Mouse (Mus musculus): ENCODE measurements at regions not wholly inside any gene's neighbourhood (a gene's known extent, or its start where the extent isn't known, plus 50 kb on each side); places are given as distances from the start of the nearest gene placed in this dataset.
"Not testable (repeated sequence)": the region's sequence is repeated elsewhere in the genome, so short reads cannot be mapped to it uniquely, and the experiment has no call there.

DNA sequence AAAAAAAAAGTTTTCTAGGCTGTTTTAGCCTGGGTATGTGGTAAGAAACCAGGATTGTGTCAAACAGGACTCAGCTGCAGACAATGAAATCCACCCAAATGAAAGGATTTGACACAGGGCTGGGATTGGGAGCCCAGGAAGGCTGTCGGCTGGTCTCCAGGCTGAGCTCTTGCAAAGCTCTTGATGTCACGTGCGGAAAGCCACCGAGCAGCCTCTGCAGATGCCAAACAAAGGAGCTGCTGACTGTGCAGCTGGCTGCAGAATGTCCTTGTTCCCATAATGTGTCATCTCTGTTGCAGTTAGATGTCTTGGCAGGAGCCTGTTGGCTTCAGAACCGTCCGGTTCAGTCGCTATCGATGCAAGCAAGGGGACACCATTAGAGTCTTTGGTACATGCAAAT is 56.1 kb downstream of the Bbs10 start:
- Histone ChIP-seq H3K27ac (replicated peaks; ENCODE audit: low read depth, low read length) (no peak overlapping the region), H3K4me1 (ENCODE audit: control insufficient read depth, insufficient read depth, insufficient read length, low read length) (no peaks in the 10 kb centered on the region), H3K4me3 (ENCODE audit: insufficient read depth, low read depth, low read length) (no peak overlapping the region)

DNA sequence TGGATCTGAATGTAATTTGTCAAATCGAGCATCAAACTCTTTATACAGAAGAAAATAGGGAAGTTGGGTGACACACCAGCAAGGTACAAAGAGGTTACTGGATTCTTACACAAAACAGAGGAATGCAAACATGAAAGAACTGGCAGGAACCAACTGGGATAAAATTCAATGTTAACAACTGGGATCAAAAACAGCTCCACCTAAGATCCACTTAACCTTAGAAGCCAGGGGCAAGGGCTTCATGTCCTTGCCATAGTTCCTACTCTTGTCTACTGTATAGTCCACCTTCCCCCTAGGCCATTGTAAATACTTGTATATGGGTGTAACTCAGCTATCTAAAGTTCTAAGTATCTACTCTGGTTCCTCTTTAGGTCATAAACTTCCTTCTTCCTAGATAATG is 59.9 kb downstream of the Bbs10 start:
- H3K4me3 ChIP-seq (ENCODE audit: insufficient read depth, low read depth, low read length); H3K4me1 ChIP-seq (ENCODE audit: control insufficient read depth, insufficient read depth, insufficient read length, low read length); H3K27ac ChIP-seq (replicated peaks; ENCODE audit: low read depth, low read length): not testable (repeated sequence)

DNA sequence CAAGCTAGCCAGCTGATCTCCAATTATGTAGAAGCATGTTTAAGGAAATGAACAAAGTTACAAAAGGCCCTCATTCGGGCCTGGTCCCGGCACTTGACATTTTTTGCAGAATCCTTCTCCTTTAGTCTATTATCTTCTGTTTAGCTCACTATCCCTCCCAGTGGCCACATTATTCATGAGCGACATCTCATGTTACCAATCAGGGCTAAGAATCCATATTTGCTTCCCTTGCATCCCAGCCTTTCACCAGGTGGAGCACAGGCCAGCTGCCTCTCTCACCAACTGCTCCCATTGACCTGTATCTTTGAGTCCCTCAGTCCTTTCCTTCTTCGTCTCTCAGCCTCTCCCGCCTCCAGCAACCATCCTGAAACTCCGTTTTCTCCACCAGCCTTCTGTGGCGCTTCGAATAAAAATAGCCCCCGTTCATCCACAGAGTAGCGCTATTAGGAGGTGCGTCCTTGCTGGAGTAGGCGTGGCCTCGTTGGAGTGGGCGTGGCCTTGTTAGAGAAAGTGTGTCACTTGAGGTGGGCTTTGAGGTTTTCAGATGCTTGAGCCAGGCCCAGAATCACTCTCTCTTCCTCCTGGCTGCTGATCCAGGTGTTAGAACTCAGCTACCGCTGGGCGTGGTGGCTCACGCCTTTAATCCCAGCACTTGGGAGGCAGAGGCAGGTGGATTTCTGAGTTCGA is 63.4 kb downstream of the Bbs10 start:
- Histone ChIP-seq H3K4me1 (ENCODE audit: control insufficient read depth, insufficient read depth, insufficient read length, low read length) (peaks cover 8% of the 10 kb centered on the region), H3K4me3 (ENCODE audit: insufficient read depth, low read depth, low read length) (no peak overlapping the region), H3K27ac (replicated peaks; ENCODE audit: low read depth, low read length) (no peak overlapping the region)

DNA sequence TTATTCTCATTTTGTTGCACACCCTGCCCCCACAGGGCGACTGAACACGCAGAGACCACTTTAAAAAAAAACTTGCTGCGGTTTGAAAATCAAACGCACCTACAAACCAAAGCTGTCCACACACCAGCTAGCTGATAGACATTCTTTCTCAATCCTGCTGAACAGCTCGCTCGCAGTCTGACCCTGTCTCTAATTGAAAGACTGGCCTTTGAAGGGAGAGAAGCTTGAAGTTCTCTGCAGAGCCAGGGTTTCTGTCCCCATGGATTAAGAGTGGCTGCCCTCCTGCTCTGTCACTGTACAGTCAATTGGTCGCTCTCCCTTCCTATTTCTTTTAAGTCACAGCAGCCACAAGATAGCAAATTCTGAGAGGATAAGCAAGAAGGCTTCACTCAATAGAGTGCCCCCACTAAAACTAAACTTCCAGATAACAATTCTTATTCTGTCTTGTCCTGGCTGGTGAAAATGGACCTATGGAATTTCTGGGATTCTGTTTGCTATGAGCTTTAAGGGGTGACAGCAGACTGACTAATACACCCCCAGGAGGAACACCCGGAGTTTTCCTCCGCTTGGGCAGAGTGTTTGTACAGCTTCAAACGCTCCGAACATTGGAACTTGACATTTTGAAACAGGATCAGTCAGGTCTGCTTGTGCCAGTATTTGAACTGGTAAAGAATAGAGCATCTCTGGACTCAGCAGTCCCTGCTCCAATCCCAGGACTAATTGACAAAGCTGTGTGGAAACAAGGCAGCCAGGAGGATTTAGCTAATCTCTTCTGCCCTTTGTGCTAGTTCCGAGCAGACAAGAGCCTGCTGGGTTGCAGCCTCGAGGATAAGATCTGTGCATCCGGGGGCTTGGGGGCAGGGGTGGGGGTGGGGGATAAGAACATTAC is 65.5 kb downstream of the Bbs10 start:
- no peak overlapping the region for H3K4me3 ChIP-seq (ENCODE audit: insufficient read depth, low read depth, low read length)
- H3K27ac ChIP-seq (replicated peaks; ENCODE audit: low read depth, low read length), result peak overlapping the region; percentile 14; the same call in 1 of the 2 replicates
- peaks cover 8% of the 10 kb centered on the region for H3K4me1 ChIP-seq (ENCODE audit: control insufficient read depth, insufficient read depth, insufficient read length, low read length)

DNA sequence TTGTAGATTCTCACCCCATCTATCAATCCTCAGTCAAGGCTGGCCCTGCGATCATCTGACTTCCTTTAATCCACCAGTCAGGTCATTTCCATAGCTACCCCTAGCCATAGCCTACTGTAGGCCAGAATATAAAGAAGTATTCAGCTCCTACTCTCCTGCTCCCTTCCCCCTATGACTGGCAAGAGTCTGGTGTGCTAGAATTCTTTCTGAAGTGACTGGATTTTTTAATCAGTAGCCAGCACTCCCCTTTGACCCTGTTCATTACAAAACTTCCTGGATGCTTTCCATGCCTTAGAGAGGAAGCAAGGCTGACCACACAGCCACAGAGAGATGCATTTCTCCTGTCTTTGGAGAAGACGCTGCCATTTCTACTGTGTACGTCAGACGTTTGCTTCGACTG is 66.5 kb downstream of the Bbs10 start:
- Histone ChIP-seq H3K27ac (replicated peaks; ENCODE audit: low read depth, low read length) (peak overlapping the region; percentile 65), H3K4me3 (ENCODE audit: insufficient read depth, low read depth, low read length) (no peak overlapping the region), H3K4me1 (ENCODE audit: control insufficient read depth, insufficient read depth, insufficient read length, low read length) (peaks cover 8% of the 10 kb centered on the region)

DNA sequence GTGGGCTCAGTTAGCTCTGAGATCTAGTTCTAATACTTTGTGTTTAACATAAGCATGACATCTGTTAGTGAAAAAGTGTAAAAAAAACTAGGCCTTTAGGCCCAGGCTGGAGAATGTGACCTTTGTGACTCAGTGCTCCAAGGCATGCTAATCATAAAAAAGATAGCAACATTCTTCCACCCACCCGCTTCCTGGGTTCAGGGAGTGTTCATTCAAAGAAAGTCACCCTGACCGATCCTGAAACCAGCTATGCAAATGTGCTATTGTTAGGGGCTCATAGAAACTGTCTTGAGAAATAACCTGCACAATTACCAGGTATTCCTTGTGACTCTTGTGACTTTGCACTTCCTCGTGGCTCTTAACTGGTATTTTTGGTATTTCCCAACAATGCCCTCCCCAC is 70.6 kb downstream of the Bbs10 start:
- H3K4me1 ChIP-seq (ENCODE audit: control insufficient read depth, insufficient read depth, insufficient read length, low read length); H3K27ac ChIP-seq (replicated peaks; ENCODE audit: low read depth, low read length); H3K4me3 ChIP-seq (ENCODE audit: insufficient read depth, low read depth, low read length): not testable (repeated sequence)

DNA sequence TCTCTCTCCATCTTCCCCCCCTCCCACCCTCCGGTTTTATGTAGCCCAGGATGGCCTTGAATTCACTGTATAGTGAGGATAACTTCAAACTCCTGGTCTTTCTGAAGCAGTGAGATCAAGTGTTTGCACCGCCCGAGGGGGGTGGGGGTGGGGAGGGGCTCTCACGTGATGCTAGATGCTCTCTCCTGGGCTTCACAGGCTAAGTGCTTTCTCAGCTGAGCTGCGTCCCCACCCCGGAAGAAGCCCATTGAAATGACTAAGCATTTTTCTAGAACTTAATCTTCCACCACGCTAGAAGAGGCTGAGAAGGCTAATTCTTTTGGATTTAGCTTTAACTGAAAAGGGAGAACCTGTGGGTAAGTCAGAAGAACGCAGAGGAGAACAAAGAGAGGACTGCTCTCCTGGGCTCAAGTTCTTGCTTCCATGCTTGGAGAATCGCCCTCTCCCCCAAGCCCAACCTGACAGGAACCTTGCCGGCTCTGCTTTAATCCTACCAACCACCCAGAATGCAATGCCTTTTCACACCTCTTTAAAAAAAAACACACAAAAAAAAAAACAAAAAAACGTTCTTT is 79.7 kb downstream of the Bbs10 start:
- no peak overlapping the region for H3K27ac ChIP-seq (replicated peaks; ENCODE audit: low read depth, low read length)
- peaks cover 5% of the 10 kb centered on the region; the same call in 1 of the 2 replicates for H3K4me1 ChIP-seq (ENCODE audit: control insufficient read depth, insufficient read depth, insufficient read length, low read length)
- H3K4me3 ChIP-seq (ENCODE audit: insufficient read depth, low read depth, low read length), result no peak overlapping the region

DNA sequence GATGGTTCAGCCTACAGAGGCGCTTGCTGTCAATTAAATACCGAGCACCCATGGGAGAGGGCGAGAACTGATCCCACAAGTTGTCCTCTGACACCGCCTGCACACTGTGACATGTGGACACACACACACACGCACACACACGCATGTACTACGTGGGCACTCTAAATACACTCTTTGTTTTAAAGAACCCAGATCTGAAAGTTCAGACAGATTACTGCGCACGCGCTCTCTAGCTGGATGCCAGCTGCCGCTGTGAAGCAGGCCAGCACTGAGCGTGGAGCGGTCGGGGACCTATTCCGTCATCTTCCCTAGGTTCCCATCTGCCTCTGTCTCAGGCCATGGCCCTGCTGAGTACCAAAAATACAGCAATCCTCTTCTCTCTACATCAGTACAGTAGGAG is 83.2 kb downstream of the Bbs10 start:
- H3K27ac ChIP-seq (replicated peaks; ENCODE audit: low read depth, low read length), result peak overlapping the region; percentile 66
- H3K4me1 ChIP-seq (ENCODE audit: control insufficient read depth, insufficient read depth, insufficient read length, low read length), result peaks cover 5% of the 10 kb centered on the region; the same call in 1 of the 2 replicates
- H3K4me3 ChIP-seq (ENCODE audit: insufficient read depth, low read depth, low read length), result peak overlapping the region; percentile 23; the same call in 1 of the 2 replicates

DNA sequence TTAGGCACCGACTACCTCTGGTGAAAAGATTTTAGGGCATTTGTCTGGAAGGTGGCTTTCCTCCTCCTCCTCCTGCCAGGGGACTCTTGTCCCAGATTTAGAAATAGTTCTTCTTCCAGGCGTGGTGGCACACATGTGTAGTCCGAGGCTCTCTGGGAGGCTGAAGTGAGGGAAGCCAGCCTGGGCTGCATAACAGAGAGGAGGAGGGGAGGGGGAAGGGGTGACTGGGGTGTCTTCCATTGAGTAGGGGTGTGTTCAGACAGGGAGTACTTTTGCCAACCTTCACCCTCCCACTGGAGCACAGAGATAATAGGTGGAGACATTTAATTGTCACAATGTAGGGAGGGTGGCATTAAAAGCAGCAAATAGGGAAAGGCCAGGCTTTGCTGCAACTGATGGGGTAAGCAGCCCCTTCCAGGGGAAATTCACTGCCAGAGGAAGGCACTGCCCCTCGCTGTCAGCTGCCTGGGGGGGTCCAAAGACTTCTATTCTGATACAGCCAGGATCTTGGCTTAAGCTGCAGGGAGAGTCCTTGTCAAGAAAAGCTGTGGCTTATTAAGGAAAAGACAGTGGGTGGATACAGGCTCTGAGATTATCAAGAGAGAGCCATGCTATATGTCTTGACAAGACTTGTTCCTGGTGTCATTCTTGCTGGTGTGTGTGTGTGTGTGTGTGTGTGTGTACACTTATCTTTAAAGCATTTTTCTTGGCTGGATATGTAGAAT is 83.9 kb downstream of the Bbs10 start:
- peak overlapping the region; percentile 66 for H3K27ac ChIP-seq (replicated peaks; ENCODE audit: low read depth, low read length)

DNA sequence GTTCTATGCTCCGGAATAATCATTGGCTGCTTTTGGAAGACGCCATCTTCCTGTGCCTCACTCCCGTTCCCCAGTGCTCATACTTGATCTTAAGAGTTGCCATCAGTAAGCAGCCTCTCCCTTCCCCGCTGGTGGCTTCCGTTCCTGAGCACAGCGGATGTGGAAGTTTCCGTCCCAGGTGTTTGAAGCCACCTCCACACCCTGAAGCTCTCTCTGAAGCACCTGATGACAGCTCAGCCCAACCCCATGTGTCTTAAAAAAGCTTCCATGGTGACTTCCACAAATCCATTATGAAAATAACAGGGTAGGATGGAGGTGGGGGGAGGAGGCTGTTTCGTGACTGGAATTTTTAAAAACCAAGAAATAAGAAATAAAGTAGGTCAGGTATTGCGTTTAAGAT is 87.1 kb downstream of the Bbs10 start:
- no peak overlapping the region for H3K4me3 ChIP-seq (ENCODE audit: insufficient read depth, low read depth, low read length)
- H3K27ac ChIP-seq (replicated peaks; ENCODE audit: low read depth, low read length), result no peak overlapping the region
- peaks cover 11% of the 10 kb centered on the region; the same call in 1 of the 2 replicates for H3K4me1 ChIP-seq (ENCODE audit: control insufficient read depth, insufficient read depth, insufficient read length, low read length)

More for the DNA sequence above, 83.9 kb downstream of the Bbs10 start:
- Histone ChIP-seq H3K4me3 (ENCODE audit: insufficient read depth, low read depth, low read length) (peak overlapping the region; percentile 23; the same call in 1 of the 2 replicates), H3K4me1 (ENCODE audit: control insufficient read depth, insufficient read depth, insufficient read length, low read length) (peaks cover 5% of the 10 kb centered on the region; the same call in 1 of the 2 replicates)

DNA sequence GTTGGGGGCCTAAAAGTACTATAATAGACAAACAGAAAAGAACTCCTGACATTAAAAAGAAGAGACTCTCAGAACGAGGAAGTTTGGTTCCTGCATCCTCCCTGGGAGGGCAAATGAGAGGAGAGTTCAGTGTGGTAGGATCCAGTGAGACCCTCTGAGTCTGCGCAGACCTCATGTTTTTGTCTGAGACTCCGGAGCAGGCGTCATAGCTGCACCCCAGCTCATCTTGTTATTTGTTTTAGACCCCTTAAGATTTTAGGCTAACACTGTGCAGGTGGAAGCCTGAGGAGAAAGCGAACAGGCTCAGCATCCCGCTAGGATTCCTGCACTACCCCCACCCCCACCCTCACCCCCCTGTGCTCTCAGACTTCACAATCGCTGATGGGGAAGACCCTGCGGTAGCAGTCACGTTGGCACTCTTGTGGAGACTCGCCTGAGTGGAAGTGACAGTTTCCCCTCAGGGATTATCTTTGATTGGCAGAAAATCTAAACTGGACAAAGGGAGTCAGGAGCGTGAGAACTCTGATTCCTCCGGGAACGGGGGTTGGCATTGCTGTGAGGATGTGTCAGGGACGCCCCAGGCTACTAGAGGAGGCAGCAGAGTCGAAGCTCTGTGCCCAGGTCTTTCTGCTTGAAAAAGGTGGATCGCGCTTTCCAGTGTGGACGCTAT is 85.0 kb upstream of the Nap1l1 start:
- Histone ChIP-seq H3K4me3 (ENCODE audit: insufficient read depth, low read depth, low read length) (no peak overlapping the region), H3K27ac (replicated peaks; ENCODE audit: low read depth, low read length) (no peak overlapping the region), H3K4me1 (ENCODE audit: control insufficient read depth, insufficient read depth, insufficient read length, low read length) (0 out of 2 replicates have a peak, but pooled peaks cover 5% of the 10 kb centered on the region)

DNA sequence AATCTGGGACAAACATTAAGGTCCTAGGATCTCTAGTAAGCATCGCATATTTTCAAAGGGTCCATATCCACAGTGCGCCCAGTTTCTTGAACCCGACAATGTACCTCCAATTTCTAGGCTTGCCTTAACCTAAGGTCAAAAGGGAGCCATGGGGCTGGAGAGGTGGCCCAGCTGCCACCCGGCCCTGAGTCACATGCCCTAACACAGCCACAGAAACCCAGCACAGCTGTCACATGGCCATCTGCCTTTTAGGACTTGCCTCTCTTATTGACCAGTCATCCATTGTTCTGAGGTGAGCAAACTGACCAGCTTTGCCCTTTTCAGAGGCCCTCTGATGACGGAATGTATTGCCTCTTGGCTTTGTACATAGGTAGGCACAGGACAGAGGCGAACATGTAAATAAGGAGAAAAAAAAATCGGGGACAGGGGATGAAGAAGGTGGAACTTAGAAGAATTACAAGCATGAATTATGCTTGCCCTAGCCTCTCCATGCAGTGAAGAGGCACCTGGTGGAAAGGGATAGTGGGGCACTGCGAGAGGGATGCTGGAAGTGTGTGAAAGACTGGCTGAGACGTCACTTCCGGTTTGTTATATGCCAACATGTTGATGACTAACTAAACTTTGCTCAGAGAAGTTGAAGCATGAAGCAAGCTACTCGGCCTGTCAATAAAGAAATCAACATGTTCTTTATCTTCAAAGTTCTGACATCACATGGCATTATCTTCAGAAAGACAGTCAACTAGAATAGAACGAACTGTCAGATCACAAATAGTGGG is 84.3 kb upstream of the Nap1l1 start:
- Histone ChIP-seq H3K4me1 (ENCODE audit: control insufficient read depth, insufficient read depth, insufficient read length, low read length) (0 out of 2 replicates have a peak, but pooled peaks cover 5% of the 10 kb centered on the region), H3K4me3 (ENCODE audit: insufficient read depth, low read depth, low read length) (no peak overlapping the region), H3K27ac (replicated peaks; ENCODE audit: low read depth, low read length) (no peak overlapping the region)

DNA sequence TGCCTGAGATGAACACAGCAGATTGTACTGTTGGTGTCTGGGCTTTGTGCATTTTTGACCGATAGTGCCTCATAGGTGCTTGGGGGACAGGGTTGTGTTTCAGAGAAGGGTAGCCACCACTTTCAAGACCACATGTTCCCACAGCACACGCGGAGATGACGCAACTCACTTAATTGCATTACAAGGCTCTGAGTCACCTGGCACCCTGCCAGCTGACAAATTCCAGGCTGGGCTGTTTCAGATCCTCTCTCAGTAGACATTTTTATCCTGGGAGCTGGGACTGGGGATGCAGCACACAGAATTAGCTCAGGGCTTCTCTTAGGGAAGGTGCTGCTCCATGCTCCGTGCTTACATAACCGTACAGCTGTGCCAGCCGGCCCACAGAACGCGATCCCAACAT is 83.1 kb upstream of the Nap1l1 start:
- H3K4me1 ChIP-seq (ENCODE audit: control insufficient read depth, insufficient read depth, insufficient read length, low read length), result 0 out of 2 replicates have a peak, but pooled peaks cover 5% of the 10 kb centered on the region
- H3K4me3 ChIP-seq (ENCODE audit: insufficient read depth, low read depth, low read length), result no peak overlapping the region
- peak overlapping the region; percentile 65 for H3K27ac ChIP-seq (replicated peaks; ENCODE audit: low read depth, low read length)

DNA sequence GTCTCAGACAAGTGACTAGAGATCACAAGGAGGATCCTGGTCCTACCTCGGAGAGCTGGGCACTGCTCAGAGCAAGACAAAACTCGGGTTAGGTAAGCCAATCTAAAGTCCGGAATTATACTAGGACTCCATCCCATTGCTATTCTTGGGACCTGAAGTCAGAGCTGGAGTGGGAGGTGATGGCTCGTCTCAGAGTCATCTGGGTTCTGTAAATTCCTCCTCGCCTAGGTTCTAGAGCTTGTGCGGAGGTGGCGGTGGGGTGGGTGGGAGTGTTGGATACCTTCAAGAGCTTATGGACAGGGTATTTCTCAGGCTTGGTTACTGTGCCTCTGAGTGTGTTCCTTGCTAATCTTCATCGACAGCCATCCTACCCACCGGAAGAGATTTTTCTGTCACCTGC is 78.6 kb upstream of the Nap1l1 start:
- Histone ChIP-seq H3K27ac (replicated peaks; ENCODE audit: low read depth, low read length) (no peak overlapping the region), H3K4me1 (ENCODE audit: control insufficient read depth, insufficient read depth, insufficient read length, low read length) (no peaks in the 10 kb centered on the region), H3K4me3 (ENCODE audit: insufficient read depth, low read depth, low read length) (no peak overlapping the region)

Data from brown adipose tissue, adult 24 weeks (tissue).